Mouse (Mus musculus): ENCODE data around the gene Eif3g.

The Eif3g gene

DNA sequence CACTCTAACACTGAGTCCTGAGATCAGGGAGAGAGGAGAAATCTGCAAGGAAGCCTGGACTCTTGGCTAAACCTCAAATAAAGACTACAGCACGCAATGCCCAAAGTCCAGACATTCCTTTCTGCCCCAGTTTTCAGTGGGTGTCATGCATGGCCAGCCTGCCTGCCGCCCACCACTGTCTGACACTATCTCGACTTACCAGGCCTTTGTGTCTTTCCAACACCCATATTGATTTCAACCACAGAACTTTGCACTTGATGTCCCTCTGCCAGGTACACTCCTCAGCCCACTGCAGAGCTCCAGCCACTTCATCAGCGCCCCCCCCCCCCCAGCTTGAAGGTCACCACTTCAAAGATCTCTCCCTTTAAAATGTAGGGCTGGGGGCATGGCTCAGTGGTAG is 36.2 kb downstream of the Eif3g start:
- in situ Hi-C loops (cut with MboI; ENCODE audit: low sequenced_read_pairs): no loop called here

- in situ Hi-C loops (cut with MboI; ENCODE audit: low sequenced_read_pairs): no loop called here
Measured at GRCm38 (mm10) chr9:20861821-20862220, 36.6 kb downstream of the Eif3g start.

GRCm38 (mm10) chr9:20859926-20860325 is 38.5 kb downstream of the Eif3g start:
- in situ Hi-C loops (cut with MboI; ENCODE audit: low sequenced_read_pairs): no loop called here

- in situ Hi-C loops (cut with MboI; ENCODE audit: low sequenced_read_pairs): no loop called here
Measured at GRCm38 (mm10) chr9:20857131-20857530, 41.3 kb downstream of the Eif3g start.

DNA sequence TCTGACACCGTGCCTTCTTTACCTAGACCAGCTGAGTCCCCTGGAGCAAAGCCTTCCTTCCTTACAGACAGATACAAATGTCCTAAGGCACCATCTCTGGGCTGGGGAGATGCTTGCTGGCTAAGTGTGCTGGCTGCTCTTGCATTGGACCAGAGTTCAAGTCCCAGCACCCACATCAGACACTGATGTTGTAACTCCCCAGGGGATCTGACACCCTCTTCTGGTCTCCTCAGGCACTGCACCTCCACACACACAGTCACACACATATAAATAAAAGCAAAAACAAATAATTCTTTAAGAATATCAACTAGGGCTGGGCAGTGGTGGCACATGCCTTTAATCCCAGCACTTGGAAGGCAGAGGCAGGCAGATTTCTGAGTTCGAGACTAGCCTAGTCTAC is 48.2 kb downstream of the Eif3g start:
- in situ Hi-C loops (cut with MboI; ENCODE audit: low sequenced_read_pairs): no loop called here

All from CH12F3 (cell line).